Mouse (Mus musculus) neural tube, embryonic 10.5 days (tissue): Measurements from ENCODE around the gene Hdlbp.
"Not testable (repeated sequence)": the region's sequence is repeated elsewhere in the genome, so short reads cannot be mapped to it uniquely, and the experiment has no call there.

Experiments
- DNase-seq: peaks from one replicate; pipeline ENCODE4 v3.0.0-alpha.2; 2017; ENCODE audit warnings: low spot score; ENCODE audit errors: extremely low spot score

Hdlbp gene

DNA sequence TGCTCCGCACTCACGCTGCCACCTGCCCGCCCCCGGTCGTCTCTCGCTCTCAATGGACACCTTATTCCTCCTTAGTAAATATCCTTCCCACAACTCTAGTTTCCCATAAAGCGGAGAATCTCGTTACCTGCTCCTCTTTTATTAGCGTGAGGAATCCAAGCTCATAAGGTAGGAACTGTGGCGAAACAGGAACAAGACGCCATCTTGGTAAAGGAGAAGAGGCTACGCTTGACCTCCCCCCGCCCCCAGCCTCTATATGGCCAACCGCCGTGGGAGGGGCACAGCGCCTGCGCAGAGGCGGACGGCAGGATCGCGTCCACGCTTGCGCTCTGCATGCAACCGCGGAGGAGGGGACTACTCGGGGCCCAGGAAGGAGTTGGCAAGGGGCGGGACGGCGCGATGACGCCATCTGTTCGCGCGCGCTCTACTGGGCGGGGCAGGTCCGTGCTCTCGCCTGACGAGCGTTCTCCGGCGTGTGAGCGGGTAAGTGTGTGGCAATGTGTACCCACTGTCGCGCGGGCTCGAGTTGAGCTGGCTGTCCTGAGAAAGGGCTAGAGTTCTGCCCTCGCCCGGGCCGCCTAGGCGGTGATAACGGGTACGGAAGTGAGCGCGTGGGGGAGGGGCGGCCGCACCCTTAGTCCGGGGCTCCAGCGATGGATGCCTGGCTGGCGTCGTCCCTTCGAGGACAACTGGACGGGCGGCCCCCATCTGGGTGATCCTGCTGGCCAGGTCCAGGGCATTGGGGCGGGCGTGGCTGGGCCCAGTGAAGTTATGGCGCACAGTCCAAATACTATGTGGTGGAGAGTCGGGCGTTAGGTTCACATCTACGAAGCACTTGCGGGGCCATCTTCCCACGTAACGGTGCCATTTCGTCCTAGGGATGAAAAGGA, at the start of gene Hdlbp:
TSS of gene Hdlbp (minus strand) at position 230 of the 890 bp plus-strand sequence.
- DNase-seq, result peak; percentile 98

DNA sequence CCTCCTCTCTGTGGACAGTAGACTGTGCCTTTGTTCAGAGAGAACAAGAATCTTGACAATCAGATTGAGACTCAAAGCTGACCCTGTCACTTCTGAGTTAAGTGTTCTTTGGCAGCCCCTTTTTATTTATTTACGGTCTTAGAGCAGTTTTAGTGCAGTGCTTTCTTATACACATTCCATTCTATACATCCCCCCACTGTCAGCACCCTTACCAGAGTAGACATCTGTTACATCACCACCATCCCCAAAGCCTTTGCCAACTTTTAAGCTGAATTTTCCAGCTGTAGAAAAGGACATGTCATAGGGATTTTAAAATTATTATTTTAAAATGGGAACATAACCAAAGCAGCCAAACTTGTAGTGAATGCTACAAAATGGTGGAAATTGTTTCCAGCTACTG, 43.7 kb upstream of the Hdlbp start:
- DNase-seq, result no peak

DNA sequence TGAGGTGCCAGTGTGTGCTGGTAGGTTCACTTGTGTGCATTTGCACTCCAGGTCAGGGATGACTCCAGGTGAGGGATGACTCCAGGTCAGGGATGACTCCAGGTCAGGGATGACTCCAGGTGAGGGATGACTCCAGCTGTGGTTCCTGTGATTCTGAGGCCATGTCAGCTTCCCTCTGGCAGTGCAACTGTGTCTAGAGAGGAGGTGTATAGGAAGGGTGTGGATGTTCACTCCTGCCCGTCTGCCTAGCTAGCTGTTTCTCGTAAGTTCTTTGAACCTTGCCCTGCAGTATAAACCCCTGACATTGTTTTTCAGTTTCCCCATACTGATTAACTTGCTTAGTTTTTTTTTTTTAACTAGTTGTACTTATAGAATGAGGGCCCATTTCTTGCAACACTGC, 42.9 kb upstream of the Hdlbp start:
- DNase-seq, result no peak

DNA sequence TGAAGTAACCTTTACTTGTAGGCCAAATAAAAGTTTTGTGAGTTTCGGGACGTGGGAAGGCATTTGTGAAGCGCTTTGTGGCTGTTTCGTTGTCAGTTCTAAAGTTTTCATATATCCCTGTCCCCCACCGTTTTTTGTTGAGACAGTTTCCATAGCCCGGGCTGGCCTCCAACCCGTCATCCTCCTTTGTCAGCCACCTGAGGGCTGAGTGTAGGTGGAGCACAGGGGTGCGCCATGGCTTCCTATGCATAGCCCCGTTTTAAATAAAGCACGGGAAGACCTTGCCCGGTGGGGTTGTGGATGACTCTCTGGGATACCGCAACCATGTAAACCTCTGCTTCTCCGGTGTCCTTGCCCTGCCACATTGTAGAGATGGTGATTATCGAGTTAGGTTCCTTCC, 34.6 kb upstream of the Hdlbp start:
- DNase-seq, result no peak

DNA sequence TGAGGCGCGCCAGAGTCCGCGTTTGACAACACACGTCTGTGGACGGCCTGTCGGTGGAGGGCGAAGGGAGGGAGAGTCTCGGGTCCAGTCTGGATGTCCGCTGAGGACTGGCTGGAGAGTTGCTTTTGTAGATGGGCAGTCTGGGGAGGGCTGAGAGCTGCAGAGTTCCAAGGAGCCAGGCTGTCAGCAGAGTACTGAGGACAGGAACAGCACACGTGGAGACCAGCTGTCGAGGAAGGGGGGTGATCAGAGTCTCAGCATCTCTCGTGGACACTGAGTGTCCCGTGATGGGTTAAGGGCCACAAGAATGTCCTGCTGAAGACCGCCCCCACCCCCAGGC, 33.7 kb upstream of the Hdlbp start:
- DNase-seq, result no peak

DNA sequence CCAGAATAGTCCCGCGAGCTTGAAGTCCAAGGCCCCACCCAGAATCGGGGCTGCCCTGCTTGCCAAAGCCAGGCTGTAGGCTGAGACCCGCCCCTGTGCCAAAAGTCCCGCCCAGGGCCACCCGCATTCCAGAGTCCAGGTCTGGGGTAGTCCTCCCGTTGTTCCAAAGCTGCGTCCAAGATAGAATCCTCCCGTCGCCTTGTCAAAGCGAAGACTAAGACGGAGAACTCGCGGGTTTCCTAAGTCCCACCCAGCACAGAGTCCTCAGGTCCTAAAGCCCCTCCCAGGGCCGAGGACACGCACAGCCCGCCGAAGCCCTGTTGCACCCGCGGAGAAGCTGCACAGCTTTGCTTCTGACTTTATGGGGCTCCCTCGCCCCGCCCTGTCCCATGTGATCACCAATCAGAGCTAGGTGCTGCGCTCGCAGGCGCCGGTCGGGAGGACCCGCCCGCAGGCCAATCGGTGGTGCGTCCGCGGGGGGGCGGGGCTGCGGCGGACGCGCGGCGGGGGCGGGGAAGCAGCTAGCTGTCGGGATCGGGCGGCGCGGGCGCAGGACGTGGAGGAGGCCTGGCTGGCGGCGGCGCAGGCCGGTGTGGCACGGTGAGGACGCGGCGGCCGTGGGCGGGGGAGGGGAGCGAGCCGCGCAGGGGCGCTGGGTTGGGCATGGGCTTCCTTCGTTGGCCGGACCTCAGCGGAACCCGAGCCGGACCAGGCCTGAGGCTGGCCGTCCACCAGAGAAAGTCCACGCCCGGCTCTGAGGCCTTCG, 33.2 kb upstream of the Hdlbp start, which contains the start of gene Farp2:
TSS of gene Farp2 (plus strand) at position 495 of the 766 bp plus-strand sequence.
- DNase-seq, result peak; percentile 92

DNA sequence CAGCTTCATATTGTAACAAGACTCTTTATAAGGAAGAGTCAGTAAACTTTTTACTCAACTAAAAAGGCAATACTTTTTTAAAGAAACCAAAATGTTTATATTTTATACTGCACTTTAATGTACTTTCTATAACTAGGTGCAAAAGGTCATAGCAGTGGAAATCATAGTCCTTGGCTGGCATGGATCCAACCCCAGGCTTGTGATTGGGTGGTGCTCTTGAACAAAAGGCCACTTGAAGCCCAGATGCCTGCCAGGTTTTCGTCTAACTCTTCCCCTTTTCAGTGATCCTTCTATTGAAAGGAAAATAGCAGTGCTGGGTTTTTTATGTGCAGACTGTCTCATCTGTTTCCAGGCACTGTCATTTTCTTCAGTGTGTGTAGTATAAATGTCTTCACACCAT, 30.0 kb upstream of the Hdlbp start:
- not testable (repeated sequence) for DNase-seq

DNA sequence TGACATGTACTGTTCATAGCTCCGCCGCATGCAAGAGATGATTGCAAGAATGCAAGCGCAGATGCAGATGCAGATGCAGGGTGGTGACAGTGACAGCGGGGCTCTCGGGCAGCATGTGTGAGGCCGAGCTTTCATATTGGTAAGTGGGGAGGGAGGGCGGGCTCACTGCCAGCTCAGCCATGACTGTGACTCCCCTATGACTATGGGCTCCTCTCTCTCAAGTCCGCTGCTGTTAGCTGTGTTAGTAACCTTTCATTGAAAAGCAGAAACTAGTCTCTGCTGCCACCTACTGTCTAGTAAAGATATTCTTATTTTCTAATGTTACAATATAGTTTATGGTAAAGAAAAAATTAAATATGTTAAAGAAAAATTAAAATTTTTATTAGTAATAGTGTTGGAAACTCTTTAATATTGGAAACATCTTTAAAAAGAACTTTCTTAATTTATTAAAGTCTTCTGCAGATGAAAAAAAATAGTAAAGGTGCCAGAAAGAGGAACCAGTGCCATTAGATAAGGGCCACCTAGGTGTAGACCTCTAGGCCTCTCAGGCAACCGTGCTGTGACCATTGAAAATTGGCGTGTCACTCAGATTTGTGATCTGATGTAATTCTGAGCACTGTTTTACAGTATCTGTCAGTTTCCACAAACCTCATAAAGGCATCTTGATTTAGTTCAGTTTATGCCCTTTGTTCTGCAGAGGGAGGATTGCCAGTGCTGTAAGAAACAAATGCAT, 28.5 kb upstream of the Hdlbp start:
- DNase-seq, result peak; percentile 17

DNA sequence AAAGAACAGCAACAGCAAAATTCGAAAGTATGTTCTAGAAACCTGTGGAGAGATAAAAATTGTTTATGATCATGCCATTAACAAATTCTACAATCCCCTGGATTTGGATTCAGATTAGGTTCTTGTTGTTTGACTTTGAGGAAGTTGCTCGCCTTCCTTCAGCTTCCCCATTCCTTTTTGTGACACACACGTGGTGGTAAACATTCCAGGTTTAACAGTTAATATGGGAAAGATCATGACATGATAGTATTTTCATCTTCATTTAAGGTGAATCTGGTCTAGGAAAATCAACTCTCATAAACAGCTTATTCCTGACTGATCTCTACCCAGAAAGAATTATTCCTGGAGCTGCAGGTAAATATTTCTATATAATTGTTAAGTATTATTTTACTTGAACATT, 16.7 kb upstream of the Hdlbp start:
- DNase-seq, result no peak

DNA sequence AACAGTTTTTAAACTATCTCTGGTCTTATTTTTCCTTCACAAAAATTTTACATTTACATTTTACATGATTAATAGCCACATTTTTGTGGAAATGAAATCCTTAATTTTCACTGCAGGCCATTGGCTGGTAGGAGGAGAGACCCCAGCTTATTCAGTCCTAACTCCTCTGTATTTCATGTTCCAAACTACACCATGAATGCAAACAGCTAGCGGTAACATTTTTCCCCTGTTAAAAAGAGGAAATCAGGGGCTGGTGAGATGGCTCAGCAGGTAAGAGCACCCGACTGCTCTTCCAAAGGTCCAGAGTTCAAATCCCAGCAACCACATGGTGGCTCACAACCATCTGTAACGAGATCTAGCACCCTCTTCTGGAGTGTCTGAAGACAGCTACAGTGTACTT, 7.7 kb upstream of the Hdlbp start:
- DNase-seq, result not testable (repeated sequence)

DNA sequence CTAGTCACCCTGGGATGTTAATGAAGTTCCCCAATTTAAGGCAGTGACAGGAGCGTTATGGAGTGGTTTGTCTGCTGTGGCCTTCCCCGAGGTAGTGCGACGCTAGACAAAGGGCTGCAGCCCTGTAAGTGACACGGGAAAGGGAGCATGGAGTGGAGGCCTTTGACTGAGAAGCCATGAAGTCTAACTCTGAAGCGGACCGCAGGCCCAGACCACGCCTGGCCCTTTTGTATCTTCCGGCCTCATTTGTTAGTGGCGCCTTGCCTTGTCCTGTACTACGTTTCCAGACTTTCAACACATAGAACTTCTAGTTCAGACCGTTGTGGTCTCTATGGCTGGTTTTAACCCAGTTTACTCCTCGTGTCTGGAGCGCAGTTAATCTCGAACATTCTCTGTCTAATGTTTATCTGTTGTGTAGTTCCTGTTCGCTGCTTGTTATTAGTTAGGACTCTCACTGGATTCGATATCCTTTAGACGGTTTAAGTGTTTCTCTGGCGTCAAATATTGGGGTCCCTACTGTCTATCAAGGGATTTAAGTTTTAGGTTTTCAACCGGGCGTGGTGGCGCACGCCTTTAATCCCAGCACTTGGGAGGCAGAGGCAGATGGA, 965 bp upstream of the Hdlbp start:
- DNase-seq, result peak; percentile 14

DNA sequence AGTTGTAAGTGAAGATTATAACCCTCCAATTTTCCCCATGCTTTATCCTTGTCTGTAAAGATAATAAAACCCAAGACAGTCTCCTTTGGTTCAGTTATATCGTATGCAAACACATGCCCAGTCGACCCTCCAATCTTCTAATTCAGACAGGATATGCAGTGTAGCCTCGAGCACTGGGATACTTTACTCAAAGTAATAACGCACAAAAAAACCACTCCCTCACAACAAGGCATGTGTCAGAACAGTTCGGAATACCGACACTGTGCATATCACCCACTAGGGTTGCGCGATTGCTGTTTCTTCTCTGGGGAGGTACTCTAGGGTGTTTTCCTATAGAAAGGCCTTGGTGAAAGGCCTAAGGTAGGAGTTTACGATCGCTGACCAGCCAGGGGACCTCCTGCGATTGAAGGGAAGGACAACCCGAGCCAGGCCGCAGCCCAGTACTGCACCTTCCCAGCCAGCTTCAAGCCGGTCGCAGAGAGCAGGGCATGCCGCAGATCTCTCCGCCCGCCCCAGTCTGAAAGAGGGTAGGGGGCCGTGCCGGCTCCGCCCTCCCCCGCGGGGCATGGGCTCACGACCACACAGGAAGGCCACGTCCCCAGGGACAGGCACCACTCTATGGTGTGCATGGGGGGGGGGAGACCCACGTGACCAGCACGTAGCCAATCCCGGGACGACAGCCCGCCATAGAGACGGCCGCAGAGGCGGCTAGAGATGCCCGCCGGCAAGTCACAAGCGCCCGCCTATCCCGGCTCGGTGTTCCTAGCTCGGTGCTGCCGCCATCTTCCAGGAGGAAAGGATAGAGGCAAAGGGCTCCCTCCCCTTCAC, 643 bp downstream of the Hdlbp start:
- DNase-seq, result peak; percentile 98

DNA sequence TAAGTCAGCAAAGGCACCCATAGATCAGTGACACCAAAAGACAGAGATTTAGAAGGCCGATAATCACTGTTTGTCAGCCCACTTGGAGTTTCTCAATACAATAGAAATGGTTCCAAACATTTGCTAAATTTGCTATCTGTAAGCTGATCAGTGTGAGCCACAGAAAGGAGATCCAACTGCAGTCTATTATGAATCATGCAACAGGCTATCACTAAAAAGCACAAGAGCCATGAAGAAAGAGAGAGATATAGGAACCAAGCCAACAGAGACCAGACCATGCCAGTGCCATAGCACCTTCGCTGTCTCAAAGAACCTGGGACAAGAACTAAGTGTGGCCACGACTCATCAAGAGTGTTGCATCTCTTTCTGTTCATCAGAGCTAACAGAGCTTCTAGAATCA, 2.9 kb downstream of the Hdlbp start:
- DNase-seq, result no peak

DNA sequence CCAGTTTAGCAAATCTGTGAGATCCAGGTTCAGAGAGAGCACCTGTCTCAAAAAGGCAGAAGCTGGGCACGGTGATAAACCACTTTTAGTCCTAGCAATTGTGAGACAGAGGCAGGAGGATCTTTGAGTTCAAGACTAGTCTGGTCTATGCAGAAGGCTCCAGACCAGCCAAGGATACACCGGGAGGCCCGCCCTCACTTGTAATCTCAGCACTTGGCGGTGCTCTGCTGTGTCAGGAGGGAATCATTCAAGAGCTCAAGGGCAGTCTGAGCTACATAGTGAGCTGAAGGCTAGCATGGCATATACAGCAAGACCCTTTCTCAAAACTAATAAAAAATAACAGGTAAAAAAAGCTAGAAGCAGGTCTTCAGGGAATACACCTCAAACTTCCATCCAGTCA, 10.0 kb downstream of the Hdlbp start:
- DNase-seq, result no peak

DNA sequence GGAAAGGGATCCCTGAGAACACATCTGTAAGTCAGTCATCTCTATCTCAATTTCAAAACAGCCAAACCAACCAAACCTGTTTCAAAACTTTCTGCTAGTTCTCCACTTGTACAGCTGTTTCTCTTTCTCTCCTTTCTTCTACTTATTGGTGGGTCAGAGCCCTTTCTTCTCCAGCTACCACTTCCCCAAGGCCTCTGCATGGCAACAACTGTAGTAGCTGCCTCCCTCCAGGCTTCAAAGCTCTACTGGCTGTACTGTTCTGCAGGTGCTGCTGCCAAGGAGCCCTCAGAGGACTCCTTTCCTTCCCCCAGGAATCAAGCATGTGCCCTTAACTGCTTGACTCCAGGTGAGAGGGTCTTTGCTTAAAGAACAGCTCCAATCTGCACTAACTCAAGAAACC, 12.9 kb downstream of the Hdlbp start:
- no peak for DNase-seq

DNA sequence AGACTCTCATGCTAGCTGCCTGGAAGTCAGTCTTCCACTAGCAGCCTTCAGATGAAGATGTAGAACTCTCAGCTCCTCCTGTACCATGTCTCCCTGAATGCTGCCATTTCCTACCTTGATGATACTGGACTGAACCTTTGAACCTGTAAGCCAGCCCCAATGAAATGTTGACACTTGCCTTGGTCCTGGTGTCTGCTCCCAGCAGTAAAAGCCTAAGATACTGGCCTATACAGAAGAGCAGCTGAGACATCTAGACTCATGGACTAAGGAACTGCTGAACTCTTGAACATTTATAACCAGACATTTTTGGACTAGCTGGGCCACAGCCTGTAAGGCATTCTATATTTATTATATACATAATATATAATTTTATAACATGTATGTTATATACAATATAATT, 13.5 kb downstream of the Hdlbp start:
- no peak for DNase-seq

DNA sequence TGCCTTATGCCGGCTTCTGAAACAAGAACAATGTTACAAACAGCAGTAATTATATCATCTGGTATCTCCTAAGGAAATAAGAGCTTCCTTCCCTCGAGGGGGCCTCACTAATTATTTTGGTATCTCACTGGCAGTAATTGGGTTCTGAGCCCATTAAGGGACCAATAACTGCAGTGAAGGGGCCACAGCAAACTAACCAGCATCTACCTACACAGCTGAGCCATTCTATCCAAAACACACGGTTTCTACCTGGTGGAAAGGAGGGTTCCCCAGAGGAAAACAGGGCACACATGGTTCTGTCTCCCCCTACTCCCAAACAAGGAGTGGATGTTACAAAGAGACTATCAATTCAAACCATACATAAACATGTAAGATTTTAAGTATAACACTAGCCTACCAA, 19.5 kb downstream of the Hdlbp start:
- no peak for DNase-seq

DNA sequence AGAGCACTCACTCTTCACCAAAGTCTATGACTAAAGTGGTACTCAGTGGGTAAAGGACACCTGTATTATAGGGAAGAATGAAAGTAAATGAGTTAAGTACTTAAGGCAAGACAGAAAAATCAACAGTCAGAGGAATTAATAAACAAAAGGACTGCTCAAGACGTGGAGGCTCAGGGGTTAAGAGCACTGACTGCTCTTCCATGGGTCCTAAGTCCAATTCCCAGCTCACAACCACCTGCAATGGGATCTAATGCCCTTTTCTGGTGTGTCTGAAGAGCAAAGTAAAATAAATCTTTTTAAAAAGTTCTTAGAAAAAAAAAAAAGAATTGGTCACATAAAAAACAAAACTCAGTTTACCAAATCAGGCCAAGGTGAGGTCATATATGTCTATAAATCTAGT, 20.3 kb downstream of the Hdlbp start:
- DNase-seq, result no peak

DNA sequence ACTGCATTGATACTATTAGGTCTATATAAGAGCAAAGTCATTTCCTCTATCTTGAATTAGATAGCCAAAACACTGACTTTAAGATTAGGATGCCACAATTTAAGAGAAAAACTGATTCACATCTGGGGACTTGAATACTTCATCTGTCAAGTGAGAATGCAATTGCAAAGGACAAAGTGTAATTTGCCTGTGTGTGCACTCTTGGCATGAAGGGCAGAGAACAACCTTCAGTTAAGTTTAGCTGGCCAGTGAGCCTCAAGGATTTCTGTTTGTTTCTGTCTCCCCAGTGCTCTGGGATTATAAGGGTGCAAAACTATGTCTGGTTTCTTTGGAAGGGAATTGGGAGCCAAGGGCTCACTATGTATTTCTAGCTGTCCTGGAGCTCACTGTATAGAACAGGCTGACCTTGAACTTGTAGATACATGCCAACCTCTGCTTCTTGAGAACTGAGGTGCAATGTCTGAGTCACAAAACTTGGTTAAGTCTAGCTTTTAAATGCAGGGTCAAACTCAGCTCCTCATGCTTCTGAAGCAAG, 24.8 kb downstream of the Hdlbp start:
- no peak for DNase-seq

DNA sequence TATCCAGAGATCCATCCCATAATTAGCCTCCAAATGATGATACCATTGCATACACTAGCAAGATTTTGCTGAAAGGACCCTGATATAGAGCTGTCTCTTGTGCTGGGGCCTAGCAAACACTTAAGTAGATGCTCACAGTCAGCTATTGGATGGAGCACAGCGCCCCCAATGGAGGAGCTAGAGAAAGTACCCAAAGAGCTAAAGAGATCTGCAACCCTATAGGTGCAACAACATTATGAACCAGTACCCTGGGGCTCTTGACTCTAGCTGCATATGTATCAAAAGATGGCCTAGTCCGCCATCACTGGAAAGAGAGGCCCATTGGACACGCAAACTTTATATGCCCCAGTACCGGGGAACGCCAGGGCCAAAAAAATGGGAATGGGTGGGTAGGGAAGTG, 28.5 kb downstream of the Hdlbp start:
- not testable (repeated sequence) for DNase-seq

DNA sequence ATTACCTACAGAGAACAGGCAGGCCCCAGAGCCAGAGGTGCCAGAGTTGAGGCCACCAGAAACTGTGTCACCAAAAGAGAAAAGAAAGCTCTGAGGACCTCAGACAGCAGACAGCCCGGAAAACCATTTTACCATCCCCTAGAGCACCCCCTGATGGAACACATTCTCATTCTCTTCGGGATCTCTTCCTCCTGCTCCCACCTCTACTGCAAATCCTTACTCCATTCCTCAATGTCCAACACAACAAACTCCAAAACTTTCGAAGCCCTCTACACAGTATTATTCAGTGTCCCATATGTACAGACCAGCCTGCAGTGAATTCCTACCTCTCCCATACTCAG, 32.8 kb downstream of the Hdlbp start:
- DNase-seq, result no peak
